Comparison of ENCODE assay signal across 22 mouse cellular contexts in genomic region chr14:54501365-54501764, GRCm38 (mm10). TPM values are rescaled to one million over a fixed set of nuclear protein-coding genes. Genes with fewer than 3 reads are reported as not detected.
A peak's percentile ranks its signal among the peaks of the same experiment; 100 is the strongest.
DNase-seq lines count a peak whose midpoint lies in the region; ATAC-seq and TF ChIP-seq lines count a peak whose summit lies in the region.
"Had no signal": no experiment of that assay in that cellular context is flagged by ENCODE, and none has a peak within 500 bp of the region (broad histone marks: within the 10 kb centered on the region; RNA-seq: fewer than 3 reads in every experiment).

No protein-coding gene starts in this region.

- no peaks in the 10 kb centered on the region for H3K79me2 ChIP-seq in C2C12 (ENCODE audit: control insufficient read depth, insufficient read depth)

- no peak overlapping the region for H3K27ac ChIP-seq in hindbrain, embryonic 10.5 days
- H3K27ac ChIP-seq in hindbrain, embryonic 13.5 days: no peak overlapping the region
- H3K27ac ChIP-seq: embryonic facial prominence, embryonic 10.5 days; embryonic facial prominence, embryonic 12.5 days; forebrain, embryonic 13.5 days; forebrain, embryonic 15.5 days had no signal

- WGBS in hindbrain, embryonic 10.5 days: 83% methylated on average over 2 of the region's 2 CpGs
- WGBS in hindbrain, embryonic 13.5 days: 78% methylated on average over 2 of the region's 2 CpGs

- H3K79me3 ChIP-seq in C2C12 (ENCODE audit: low read depth): no peaks in the 10 kb centered on the region

- no peak overlapping the region for H3K9ac ChIP-seq in hindbrain, embryonic 13.5 days
- H3K9ac ChIP-seq: embryonic facial prominence, embryonic 12.5 days; forebrain, embryonic 13.5 days; forebrain, embryonic 15.5 days; forebrain, postnatal 0 days had no signal

- peak; percentile 44 for ATAC-seq in Patski
- no peak for ATAC-seq in hindbrain, embryonic 13.5 days (ENCODE audit: low FRiP score)
- ATAC-seq: forebrain, embryonic 13.5 days; forebrain, embryonic 15.5 days; forebrain, postnatal 0 days had no signal

- in situ Hi-C loops in Patski (cut with MboI; ENCODE audit: low pct_unique_long_range_greater_than_20kb): no loop called here

- no peak overlapping the region for H3ac ChIP-seq in C2C12 (ENCODE audit: control insufficient read depth, insufficient read length, low read depth)

- TF ChIP-seq CTCF in C2C12 (IDR thresholded peaks at IDR 0.05; ENCODE audit: control insufficient read depth, insufficient read depth, insufficient read length) (no peak), Patski (IDR thresholded peaks at IDR 0.05) (no peak)

- H3K27me3 ChIP-seq in C2C12 (ENCODE audit: control insufficient read depth, insufficient read depth, insufficient read length) (no peaks in the 10 kb centered on the region), Patski (no peaks in the 10 kb centered on the region)
- no peaks in the 10 kb centered on the region for H3K27me3 ChIP-seq in hindbrain, embryonic 10.5 days (ENCODE audit: insufficient read depth, poor library complexity, severe bottlenecking)
- no peaks in the 10 kb centered on the region for H3K27me3 ChIP-seq in hindbrain, embryonic 13.5 days
- H3K27me3 ChIP-seq: embryonic facial prominence, embryonic 12.5 days; forebrain, embryonic 13.5 days; forebrain, embryonic 15.5 days had no signal

- H3K9me3 ChIP-seq in hindbrain, embryonic 10.5 days: 0 out of 2 replicates have a peak, but pooled peaks cover 4% of the 10 kb centered on the region
- H3K9me3 ChIP-seq in hindbrain, embryonic 13.5 days: 0 out of 2 replicates have a peak, but pooled peaks cover 3% of the 10 kb centered on the region
- H3K9me3 ChIP-seq: embryonic facial prominence, embryonic 12.5 days; forebrain, embryonic 15.5 days had no signal

- H3K4me3 ChIP-seq in C2C12 (ENCODE audit: insufficient read depth, poor library complexity, severe bottlenecking): no peak overlapping the region
- no peak overlapping the region for H3K4me3 ChIP-seq in hindbrain, embryonic 10.5 days
- H3K4me3 ChIP-seq in hindbrain, embryonic 13.5 days: no peak overlapping the region
- H3K4me3 ChIP-seq: embryonic facial prominence, embryonic 10.5 days; embryonic facial prominence, embryonic 12.5 days; forebrain, embryonic 13.5 days; forebrain, embryonic 15.5 days had no signal

- no peaks in the 10 kb centered on the region for H3K4me1 ChIP-seq in hindbrain, embryonic 10.5 days (replicated peaks)
- no peaks in the 10 kb centered on the region for H3K4me1 ChIP-seq in hindbrain, embryonic 13.5 days (replicated peaks)
- H3K4me1 ChIP-seq: embryonic facial prominence, embryonic 10.5 days; embryonic facial prominence, embryonic 12.5 days; forebrain, embryonic 13.5 days; forebrain, embryonic 15.5 days had no signal

- POLR2A ChIA-PET in Patski (lab: Charles Lee): no interaction called here

- H3K4me2 ChIP-seq in hindbrain, embryonic 13.5 days: no peak overlapping the region
- H3K4me2 ChIP-seq: embryonic facial prominence, embryonic 12.5 days; forebrain, embryonic 13.5 days; forebrain, embryonic 15.5 days had no signal

- peaks cover 2% of the 10 kb centered on the region for H3K36me3 ChIP-seq in C2C12 (ENCODE audit: control insufficient read depth, insufficient read depth)
- H3K36me3 ChIP-seq in hindbrain, embryonic 10.5 days: peaks cover 7% of the 10 kb centered on the region
- peaks cover 3% of the 10 kb centered on the region for H3K36me3 ChIP-seq in hindbrain, embryonic 13.5 days
- H3K36me3 ChIP-seq: forebrain, embryonic 15.5 days had no signal

- CTCF ChIA-PET in Patski (lab: Charles Lee): no interaction called here

- DNase-seq in 3T3-L1 (ENCODE audit: low read depth, low spot score) (peak; percentile 59), Patski (ENCODE audit: low read depth, low spot score) (no peak)
- DNase-seq in Muller cell, postnatal 12 days (ENCODE audit: inconsistent ontology term): peak; percentile 38
- no peak for DNase-seq in hindbrain, embryonic 10.5 days (ENCODE audit: low spot score)
- no peak for DNase-seq in urinary bladder, adult 2 months (ENCODE audit: low spot score)
- DNase-seq in cerebellum, postnatal 36 days: no peak
- DNase-seq: adrenal gland, adult 2 months; adrenal gland, postnatal 10 days; adrenal gland, postnatal 25 days; B cell, adult 2 months; cerebellum, adult 11 months; cerebellum, adult 18-20 months; cerebellum, adult 8-10 months; cerebellum, adult 9-11 months; cerebellum, postnatal 14 days; forebrain, postnatal 0 days had no signal

TF ChIP-seq in C2C12, 6 proteins besides CTCF, POLR2A, EP300 and RAD21:
- TF ChIP-seq MYOD1 (IDR thresholded peaks at IDR 0.05; ENCODE audit: control insufficient read depth, insufficient read length, low read depth): peak; percentile 63
- no peak for TF ChIP-seq MAX (IDR thresholded peaks at IDR 0.05)
TF ChIP-seq in C2C12: peak in this region for 1.

RNA-seq across cellular contexts. Expression of gene Prmt5, which starts 16.0 kb away (rescaled TPM):
- polyA plus RNA-seq in C2C12 (2012; fragmentation: generic; extraction: Trizol) (174 TPM), Patski (2021) (57.4 TPM)
- polyA plus RNA-seq in hindbrain, embryonic 10.5 days (2016; fragmentation: Nextera tagmentation; extraction: Ambion mirVana): 133 and 145 TPM in 2 replicates
- 38.1 and 40.2 TPM in 2 replicates for polyA plus RNA-seq in urinary bladder, adult 2 months (2012; rRNA removed)
- 91.1 and 92.8 TPM in 2 replicates for polyA plus RNA-seq in hindbrain, embryonic 13.5 days (2015; fragmentation: Nextera tagmentation; extraction: Ambion mirVana)

RNA-seq across cellular contexts. Expression of gene Rem2, which starts 25.5 kb away (rescaled TPM):
- polyA plus RNA-seq in C2C12 (2012; fragmentation: generic; extraction: Trizol) (0.56 TPM), Patski (2021) (0.27 TPM)
- 20.8 and 40.2 TPM in 2 replicates for polyA plus RNA-seq in hindbrain, embryonic 10.5 days (2016; fragmentation: Nextera tagmentation; extraction: Ambion mirVana)
- 0.28 and 0.32 TPM in 2 replicates for polyA plus RNA-seq in urinary bladder, adult 2 months (2012; rRNA removed)
- polyA plus RNA-seq in hindbrain, embryonic 13.5 days (2015; fragmentation: Nextera tagmentation; extraction: Ambion mirVana): 48.0 and 48.8 TPM in 2 replicates

RNA-seq across cellular contexts. Expression of gene Lrp10, which starts 37.4 kb away (rescaled TPM):
- polyA plus RNA-seq in C2C12 (2012; fragmentation: generic; extraction: Trizol) (72.8 TPM), Patski (2021) (185 TPM)
- polyA plus RNA-seq in hindbrain, embryonic 10.5 days (2016; fragmentation: Nextera tagmentation; extraction: Ambion mirVana): 30.9 and 32.4 TPM in 2 replicates
- 81.0 and 93.8 TPM in 2 replicates for polyA plus RNA-seq in urinary bladder, adult 2 months (2012; rRNA removed)
- polyA plus RNA-seq in hindbrain, embryonic 13.5 days (2015; fragmentation: Nextera tagmentation; extraction: Ambion mirVana): 29.9 and 32.0 TPM in 2 replicates

RNA-seq across cellular contexts. Expression of gene Haus4, which starts 53.1 kb away (rescaled TPM):
- polyA plus RNA-seq in C2C12 (2012; fragmentation: generic; extraction: Trizol) (30.0 TPM), Patski (2021) (23.3 TPM)
- polyA plus RNA-seq in hindbrain, embryonic 10.5 days (2016; fragmentation: Nextera tagmentation; extraction: Ambion mirVana): 47.5 and 55.0 TPM in 2 replicates
- 14.1 and 14.2 TPM in 2 replicates for polyA plus RNA-seq in urinary bladder, adult 2 months (2012; rRNA removed)
- 19.8 and 21.3 TPM in 2 replicates for polyA plus RNA-seq in hindbrain, embryonic 13.5 days (2015; fragmentation: Nextera tagmentation; extraction: Ambion mirVana)

Comparison
In these comparisons a context has a peak if more than half of its experiments do, and no peak if none do; other contexts are left out.
1. DNase-seq: peak in 3T3-L1 (single experiment) and Muller cell, postnatal 12 days (single experiment); none in Patski (single experiment), hindbrain, embryonic 10.5 days (single experiment), urinary bladder, adult 2 months (single experiment) and cerebellum, postnatal 36 days (0 of 2).
2. RNA of gene Rem2, which starts 25.5 kb away (polyA plus RNA-seq): 48.0 to 48.8 TPM in hindbrain, embryonic 13.5 days and 20.8 to 40.2 TPM in hindbrain, embryonic 10.5 days; 0.56 TPM in C2C12 (single experiment), 0.28 to 0.32 TPM in urinary bladder, adult 2 months and 0.27 TPM in Patski (single experiment); every median in the first group is over 10 times any median in the second.